Mouse (Mus musculus): ENCODE measurements at regions not wholly inside any gene's neighbourhood (a gene's known extent, or its start where the extent isn't known, plus 50 kb on each side); places are given as distances from the start of the nearest gene placed in this dataset.
"Not testable (repeated sequence)": the region's sequence is repeated elsewhere in the genome, so short reads cannot be mapped to it uniquely, and the experiment has no call there.

DNA sequence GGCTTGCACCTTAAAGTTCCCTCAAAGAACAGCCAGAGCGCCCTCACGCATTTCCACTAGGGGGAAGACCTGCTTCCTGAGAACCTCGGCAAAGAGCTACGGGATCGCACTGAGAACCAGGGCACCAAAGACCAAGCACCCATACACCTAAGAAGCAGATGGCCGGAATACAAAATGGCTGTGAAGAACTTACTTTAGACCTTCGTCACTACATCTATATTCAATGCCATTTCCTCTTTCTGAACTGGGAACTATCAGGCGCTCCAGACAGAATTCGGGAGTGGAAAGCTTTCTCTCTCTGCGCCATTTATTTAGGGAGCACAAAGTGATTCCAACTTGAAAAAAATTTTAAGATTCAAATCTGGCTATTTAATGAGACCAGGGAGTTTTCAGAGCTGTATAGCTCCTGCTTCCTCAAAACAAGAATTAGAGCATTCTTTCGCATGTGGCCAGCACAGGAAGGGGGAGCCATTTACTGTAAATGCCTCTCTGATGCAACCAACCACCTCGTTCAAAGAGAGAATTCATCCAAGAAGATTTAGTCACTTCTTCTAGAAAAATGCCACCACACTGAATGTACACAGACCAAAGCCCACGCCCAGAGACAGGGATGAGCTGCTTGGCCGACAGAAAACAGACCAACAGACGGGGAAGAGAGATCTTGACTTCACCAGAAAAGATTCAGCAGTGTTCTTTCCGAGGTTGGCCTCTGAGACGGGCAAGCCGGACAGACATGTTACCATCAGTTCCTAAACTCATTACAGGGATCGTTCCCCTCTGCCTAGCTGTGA lies 166.6 kb upstream of the Klf14 start:
- intact Hi-C loops (cut with DNase I), result loop anchor here (10.0 kb wide), 1 partner anchor 49 kb away; no protein-coding TSS in a partner anchor
- peak; percentile 22 for DNase-seq

DNA sequence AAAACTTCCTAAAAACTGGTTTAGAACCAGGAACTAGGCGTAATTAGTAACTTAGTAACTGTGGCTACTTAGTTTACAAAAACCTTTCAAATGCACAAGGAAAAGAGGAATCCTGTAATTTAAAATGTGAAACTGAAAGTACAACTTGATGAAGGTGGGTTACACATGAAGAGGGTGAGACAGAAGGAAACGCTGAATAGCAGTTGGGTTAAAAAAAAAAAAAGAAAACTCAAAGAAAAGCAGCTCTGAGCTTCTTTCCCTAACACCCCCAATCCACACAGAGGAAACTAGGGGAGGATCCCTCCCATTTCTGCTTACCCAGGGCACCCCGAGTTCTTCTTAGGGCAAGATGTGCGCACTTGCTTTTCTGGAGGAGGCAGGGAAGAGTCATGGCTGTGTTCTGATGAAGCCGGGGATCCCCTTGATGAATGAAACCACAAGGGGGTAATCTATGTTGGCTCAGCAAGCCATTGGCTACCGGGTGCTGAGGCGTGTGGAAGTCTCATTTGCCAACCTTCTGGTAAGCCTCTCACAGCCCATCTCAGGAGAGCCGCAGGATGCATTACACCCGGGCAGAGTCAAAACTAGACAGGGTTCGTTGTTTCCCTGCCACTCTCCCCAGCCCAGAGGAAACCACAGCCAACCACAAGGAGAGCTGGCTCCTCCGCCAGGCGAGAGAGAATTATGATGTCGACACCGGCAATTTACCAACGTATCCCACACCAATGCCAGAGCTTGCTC lies 167.4 kb upstream of the Klf14 start:
- intact Hi-C loops (cut with DNase I), result loop anchor here (10.0 kb wide), 1 partner anchor 48 kb away; no protein-coding TSS in a partner anchor
- no peak for DNase-seq

DNA sequence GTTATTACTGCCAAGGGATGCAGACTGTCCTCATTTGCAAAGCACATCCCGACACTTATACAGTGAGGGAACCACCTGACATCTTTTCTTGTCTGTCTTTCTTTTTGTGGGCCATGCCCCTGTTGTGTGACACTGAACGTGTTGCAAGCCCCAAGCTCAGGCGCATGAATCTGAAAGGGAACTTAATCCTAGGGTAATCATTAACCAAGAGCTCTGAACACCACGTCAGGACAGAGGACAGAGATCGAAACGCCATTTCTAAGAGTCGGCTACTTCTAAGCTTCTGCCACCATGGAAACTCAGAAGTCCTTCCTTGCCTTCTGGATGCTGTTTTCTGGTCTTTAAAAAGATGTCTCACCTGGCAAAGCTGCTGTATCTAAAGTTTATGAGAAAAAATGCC lies 170.3 kb upstream of the Klf14 start:
- intact Hi-C loops (cut with DNase I), result loop anchor here (10.0 kb wide), 1 partner anchor 46 kb away; no protein-coding TSS in a partner anchor

DNA sequence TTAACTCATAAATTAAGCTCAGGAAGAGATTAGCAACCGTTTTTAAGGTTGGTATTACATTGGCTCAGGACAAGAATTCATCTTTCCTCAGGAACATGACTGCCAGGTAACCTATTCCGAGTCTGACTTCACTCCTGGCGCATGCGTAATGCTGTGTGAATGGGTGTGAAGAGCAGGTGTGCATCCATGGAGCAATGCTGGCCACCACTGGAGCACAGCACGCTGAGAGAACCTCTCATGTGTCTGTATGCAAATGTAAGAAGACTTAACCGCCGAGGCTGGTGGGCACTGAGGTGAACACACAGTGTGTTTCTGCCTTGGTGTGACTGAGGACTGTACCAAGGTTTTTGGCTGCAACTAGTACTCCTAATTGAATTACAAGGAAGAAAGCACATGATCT lies 171.1 kb upstream of the Klf14 start:
- no peak for DNase-seq
- intact Hi-C loops (cut with DNase I), result loop anchor here (10.0 kb wide), 1 partner anchor 45 kb away; no protein-coding TSS in a partner anchor

More for the DNA sequence above, 170.3 kb upstream of the Klf14 start:
- no peak for DNase-seq

DNA sequence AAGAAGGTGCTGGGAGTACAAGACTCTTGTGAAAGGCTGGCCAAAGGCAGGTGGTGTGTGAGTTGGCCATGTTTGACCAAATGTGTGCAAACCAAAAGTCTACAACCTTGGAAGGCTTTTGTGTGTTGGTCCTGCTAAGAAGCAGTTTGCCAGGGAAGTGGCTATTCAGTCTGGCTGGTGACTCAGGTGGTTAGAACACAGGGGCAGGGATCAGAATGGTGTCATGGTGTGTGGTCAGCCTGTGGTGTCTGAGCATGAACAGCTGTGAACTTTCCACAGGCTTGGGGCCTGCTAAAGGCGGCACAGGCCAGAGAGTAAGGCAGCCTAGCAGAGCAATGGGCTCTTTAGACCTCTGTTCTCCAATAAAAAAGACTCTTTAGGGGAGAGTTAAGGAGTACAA lies 171.6 kb upstream of the Klf14 start:
- intact Hi-C loops (cut with DNase I), result no loop called here
- no peak for DNase-seq

DNA sequence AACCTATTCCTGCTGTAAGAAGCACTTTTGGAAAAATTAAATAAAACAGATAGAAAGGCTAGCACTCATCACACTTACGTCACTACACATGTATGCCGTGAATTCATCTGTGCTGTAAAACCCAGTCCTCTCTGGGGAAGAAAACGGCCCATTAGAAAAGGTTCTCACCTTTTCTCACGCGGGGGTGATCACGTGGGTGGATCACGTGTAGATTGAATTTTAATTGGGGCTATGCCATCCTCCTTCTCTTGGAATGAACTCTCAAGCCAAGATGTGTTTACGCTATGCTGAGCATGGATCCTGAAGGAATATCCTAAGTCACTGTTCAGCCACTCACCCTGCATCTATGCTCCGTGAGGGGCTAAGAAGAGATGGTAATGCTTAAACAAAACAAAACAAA lies 172.8 kb upstream of the Klf14 start:
- intact Hi-C loops (cut with DNase I), result no loop called here
- no peak for DNase-seq

DNA sequence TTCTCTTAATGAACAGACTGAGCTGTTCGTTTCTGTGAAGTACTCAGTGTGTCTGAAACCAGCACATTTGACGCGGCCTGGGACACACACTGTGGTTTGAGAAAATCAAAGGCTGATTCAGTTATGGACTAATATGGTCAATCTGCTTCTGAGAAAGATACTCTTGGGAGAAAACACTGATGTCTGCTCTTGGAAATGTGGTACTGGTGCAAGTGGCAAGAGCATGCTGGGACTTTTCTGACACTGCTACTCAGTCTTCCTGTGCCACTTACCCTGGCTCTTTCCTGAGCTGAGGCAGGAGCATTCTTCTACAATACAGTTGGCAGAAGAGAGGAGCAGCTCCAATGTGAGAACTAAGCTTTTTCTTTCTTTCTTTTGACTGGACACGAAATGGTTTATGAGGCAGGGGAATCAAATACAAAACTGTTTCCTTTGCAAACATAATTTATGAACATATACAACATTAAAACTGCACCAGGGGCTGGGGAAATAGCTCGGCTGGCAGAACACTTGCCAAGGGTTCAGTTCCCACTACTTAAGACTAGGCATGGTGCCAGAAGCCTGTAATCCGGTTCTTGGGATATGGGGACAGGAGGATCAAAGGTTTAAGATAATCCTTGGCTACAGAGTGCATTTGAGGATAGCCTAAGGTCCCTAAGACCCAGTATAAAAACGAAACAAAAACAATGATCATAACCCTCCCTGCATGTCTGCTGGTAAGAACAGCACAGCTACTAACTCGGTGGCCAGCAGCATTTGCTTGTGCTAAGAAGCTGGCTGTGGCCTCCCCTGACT lies 173.7 kb upstream of the Klf14 start:
- DNase-seq, result no peak
- intact Hi-C loops (cut with DNase I), result no loop called here

DNA sequence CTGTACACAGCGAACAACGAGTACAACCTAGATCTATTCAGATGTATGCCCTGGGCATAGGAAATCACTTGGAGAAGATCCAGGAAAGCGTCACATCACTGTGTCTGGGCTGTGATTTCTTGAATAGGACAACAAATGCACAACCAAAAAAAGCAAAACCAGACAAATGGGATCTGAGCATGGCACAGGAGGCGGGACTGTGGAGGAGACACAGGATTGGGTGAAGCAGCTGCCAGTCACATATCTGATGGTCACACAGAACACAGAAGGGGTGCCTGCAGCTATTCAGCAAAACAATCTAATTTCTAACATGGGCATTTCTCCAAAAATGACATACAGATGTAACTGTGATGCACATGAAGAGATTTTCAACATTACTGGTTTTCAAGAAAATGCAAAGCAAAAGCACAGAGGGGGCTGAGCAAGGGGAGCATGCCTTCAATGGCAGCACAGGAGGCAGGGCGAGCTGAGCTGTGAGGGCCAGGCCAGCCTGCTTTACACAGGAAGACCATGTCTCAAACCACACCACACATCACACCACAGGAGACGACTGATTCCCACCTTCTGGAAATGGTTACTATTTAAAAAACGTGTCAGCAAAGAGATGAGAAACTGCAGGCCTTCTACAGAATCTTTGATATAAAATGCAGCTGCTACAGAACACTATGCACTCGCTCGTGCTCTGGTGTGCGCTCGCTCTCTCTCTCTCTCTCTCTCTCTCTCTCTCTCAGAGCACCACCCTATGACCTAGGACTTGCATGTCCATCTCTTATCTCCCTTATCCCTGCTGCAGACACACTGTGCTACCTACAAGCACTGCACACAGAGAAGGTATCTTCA lies 175.2 kb upstream of the Klf14 start:
- DNase-seq, result peak; percentile 49
- intact Hi-C loops (cut with DNase I), result no loop called here

DNA sequence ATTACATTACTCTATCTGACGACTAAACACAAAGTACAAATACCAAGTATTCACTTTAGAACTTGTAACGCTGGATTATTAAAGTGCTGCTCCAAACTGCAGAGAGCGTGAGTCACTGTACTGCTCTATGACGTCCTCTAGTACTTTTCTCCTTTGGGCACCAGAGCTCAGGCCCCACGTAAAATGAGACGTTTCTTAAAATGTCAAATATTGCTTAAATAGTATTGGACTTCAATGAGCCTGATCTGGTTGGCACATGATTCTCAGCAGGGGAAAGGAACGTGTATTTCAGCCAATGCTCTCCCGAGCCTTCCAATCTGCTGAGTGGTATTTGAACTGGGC lies 175.8 kb upstream of the Klf14 start:
- intact Hi-C loops (cut with DNase I), result no loop called here

DNA sequence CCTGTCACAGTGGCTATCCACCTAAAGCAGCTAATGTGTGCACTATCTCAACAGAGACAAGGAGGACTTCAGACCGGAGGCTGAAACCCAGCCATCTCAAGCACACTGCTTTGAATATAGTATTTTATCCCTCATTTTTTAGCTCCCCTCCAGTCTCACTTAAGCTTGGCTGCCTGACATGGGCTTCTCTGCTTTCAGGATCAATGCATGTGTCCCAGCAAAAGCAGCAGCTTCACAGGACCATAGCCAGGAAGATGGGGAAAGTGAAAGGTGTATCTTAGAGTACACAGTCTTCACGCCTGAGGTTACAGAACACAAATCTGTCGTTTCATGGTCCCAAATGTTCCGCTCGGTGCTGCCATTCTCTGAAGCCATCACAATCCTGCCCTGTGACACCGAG lies 176.7 kb upstream of the Klf14 start:
- DNase-seq, result no peak
- intact Hi-C loops (cut with DNase I), result no loop called here

More for the DNA sequence above, 175.8 kb upstream of the Klf14 start:
- no peak for DNase-seq

DNA sequence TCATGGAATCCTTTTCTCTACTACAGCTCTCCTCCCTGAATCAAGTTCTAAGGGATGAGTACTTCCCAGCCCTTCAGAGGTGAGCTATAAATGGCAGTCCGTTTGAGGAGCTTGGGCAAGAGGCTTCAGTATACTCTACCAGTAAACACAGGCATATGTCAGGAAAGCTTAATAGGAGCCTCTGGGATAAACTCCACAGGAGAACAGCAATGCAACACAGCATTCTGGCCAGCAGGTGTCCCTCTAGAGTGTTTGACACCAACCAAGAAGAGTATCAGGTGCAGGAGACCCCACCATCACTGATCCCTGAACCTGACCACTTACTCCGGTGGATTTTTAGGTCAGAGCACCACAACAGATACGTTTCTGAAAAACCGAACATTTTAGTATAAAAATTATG lies 178.0 kb upstream of the Klf14 start:
- intact Hi-C loops (cut with DNase I), result no loop called here
- DNase-seq, result peak; percentile 51

DNA sequence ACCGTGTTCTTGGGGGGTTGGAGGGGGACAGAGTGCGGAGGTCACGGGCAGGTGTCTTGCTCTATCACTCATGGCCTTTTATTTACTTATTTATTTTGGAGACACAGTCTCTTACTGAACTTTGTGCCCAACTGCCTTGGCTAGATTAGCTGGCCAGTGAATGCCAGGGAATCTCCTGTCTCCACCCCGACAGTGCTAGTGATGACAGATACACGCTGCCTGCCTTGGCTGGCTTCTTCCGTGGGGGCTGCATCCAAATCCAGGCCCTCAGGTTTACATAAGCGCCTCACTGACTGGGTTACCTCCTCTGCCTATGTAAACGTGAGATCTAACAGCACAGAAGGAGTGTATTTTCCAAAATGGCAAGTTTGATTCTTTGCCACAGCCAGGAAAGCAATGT lies 178.5 kb upstream of the Klf14 start:
- intact Hi-C loops (cut with DNase I), result no loop called here
- no peak for DNase-seq

DNA sequence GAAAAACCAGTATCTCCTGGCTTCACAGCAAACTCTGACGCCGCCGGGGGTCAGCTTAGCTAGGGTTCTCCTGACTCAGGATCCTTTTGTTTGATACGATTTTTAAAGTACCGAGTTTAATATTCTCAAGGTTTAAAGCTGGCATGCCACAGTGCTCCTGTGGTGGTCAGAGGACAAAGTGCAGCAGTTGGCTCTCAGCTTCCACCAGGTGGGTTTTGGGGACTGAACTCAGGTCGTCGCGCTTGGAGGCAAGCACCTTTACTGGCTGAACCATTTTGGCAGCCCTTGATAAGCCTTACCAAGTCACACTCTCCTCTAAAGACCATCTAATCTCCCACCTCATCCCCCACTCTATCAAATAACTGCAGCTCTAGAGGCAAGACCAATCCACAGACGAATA lies 181.1 kb upstream of the Klf14 start:
- no peak for DNase-seq
- intact Hi-C loops (cut with DNase I), result no loop called here

DNA sequence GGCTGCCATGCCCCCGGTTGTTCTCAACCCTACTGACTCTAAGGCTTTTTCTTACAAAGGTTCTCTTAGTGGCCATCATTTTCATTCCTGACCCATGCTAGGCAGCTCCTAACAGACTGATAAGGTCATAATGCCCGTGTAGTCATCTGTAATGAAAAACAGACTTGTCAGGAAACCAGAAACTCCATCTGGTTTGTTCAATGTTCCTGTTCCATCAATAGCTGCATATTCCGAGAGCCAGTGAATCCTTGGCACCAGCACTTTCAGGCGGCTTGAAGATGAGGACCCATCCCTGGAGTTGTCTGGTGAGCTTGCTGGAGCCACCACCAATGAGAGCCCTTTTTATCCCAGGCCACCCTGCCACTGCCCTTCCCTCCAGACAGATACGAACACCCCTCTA lies 181.7 kb upstream of the Klf14 start:
- DNase-seq, result no peak

DNA sequence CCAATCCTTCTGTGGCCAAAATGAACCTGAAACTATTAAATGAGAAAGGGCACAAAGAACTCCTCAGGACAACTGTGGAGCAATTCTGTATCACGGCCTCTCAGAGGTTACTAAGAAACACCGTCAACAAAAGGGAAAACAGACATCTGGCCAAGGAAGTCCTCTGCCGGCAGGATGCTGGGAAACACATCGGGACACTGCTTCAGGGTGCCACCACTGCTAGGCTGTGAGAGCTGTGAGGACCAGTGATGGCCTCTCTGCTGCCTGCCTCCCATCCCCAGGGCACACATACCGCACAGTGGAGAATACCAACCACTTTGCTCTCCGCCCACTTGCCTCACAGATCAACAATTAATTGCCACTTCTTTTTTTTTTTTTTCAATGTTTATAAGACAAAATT lies 182.6 kb upstream of the Klf14 start:
- no peak for DNase-seq
- intact Hi-C loops (cut with DNase I), result no loop called here

More for the DNA sequence above, 181.7 kb upstream of the Klf14 start:
- intact Hi-C loops (cut with DNase I), result no loop called here

DNA sequence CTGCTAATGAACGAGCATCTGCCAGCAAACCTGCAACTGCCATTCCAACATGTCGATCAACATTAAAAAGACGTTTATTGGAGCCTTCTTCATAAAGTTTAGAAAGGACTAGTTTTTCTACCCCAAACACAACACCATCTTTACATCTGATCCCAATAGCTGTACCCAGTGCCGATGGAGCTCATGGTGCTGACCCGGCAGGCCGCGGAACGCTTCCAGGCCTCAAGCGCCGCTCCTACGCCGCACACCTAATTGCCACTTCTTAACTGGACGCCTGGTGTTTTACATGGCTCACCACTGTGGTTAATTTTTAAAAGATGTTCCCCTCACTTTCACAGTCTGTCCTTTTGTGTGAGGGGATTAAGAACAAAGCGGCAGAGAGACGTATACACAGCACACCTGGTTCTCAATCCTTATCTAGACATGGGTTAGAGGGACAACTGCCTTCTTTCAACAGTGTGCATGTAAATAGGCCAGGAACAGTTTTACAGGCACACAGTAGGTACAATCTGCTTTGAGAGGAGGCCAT lies 183.7 kb upstream of the Klf14 start:
- DNase-seq; intact Hi-C loops (cut with DNase I): not testable (repeated sequence)

DNA sequence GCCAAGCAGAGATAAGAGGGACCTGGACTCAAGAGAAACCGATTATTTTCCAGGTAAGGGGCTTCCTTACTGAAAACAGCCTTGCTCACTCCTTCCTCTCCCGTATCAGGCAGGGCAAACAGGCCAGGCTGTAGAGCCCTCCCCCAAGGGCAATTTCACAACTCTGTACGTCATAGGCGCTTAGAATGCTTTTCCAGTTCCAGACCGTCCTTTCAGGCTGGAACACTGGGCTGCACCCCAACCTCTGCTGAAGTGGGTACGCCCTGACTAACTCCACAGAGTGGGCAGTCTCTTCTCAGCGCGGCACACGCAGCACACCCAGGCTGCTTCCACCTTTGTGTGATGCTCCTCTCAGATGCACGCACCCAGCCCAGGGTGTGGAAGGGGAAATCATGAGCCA lies 186.8 kb upstream of the Klf14 start:
- intact Hi-C loops (cut with DNase I), result no loop called here
- no peak for DNase-seq

DNA sequence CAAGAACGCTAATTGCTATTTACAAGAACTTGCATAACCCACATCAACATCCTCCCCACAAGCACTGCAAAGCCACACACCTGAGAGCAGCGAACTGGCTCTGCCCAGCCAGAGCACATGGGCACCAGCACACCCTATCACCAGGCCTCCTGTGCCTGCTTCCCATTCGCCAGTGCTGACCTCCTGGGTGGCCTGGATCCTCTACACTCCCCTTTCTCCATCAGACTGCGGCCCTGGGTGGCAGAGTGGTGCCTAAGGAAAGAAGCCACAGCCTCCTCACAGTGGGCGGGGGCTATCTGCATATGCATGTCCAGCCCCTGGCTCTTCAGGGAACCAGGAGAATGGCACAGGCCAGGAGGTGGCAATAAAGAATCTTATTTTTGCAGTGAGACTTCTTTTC lies 187.9 kb upstream of the Klf14 start:
- DNase-seq, result no peak
- intact Hi-C loops (cut with DNase I), result no loop called here

DNA sequence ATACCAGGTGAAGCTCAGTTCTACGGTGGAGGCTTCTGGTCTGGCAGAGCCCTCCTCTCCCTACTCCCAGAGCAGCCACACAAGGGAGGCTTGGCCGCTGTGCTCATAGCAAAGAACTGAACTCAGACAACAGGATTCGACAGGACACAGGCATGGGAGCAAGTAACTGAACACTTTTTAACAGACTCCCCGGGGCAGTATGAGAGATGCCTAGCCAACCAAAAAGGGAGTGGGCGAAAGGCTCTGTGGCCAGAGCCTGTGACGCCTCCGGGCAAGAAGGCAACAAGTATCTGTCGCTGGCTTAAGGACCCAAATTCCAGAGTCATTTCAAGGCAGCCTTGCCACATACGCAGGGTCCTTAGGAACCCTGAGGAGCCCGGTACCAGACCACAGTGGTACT lies 188.8 kb upstream of the Klf14 start:
- no peak for DNase-seq
- intact Hi-C loops (cut with DNase I), result no loop called here

DNA sequence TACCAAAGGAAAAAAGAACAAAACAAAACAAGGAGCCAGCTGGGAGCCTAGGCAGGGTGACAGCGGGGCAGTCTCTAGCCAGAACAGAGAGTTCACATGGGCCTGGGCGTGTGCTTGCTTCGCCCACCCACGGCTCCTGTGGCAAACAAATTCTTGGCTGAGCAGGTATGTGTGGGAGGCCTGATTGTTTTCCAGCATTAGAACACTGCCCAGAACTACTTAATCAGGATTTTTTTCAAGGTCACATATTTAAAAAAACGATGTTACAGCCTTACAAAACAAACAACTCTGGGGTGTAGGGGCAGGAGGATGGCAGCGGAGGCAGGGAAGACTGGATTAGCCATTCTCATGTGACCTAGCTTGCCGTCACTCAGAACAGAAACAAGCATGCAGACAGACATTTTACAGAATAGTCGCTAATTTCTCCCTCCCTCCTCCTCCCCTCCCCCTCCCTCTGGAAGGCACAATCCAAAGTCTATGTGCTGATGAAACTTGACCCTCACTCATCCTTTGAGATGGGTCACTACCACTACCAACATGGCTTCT lies 189.5 kb upstream of the Klf14 start:
- no peak for DNase-seq
- intact Hi-C loops (cut with DNase I), result no loop called here

Measured in left cerebral cortex, postnatal 4 days (tissue).